Mouse (Mus musculus): ENCODE measurements around the gene Kmt2c.

DNA sequence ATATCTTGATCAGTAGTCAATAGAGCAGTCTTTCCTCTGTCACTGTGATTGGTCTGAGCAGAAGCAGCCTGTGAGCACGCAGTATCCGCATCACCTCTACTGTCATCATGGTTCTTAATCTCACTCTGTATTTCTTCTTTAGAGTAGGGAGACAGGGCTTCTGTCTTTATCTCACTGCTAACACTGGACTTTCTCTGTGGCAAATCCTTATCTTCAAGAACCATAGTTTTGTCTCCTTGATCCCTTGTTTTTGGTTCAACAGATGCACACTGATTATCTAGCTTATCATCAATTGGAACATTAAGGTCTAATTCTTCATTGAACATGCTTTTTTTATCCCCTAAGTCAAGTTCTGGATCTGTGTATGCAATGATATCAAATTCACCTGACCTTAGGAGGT, 188.4 kb downstream of the Kmt2c start:
- TF ChIP-seq CTCF (IDR thresholded peaks at IDR 0.05; ENCODE audit: control insufficient read depth, insufficient read depth, insufficient read length) = no peak
- no peak for TF ChIP-seq CEBPB (IDR thresholded peaks at IDR 0.05; ENCODE audit: low read depth)

Measured in C2C12 (cell line).